Mouse (Mus musculus): ENCODE results near the gene Itgb3. TPM values are rescaled to one million over a fixed set of nuclear protein-coding genes. Genes with fewer than 3 reads are reported as not detected.

Itgb3 gene
- polyA plus RNA-seq, 1 experiment from 2014 or later, result 1.5 TPM

GRCm38 (mm10) chr11:104624791-104625391 is 17.1 kb downstream of the Itgb3 start:
- no peak overlapping the region for H3K9ac ChIP-seq (ENCODE audit: low read length)
- no peak overlapping the region for H3K4me2 ChIP-seq
- ATAC-seq (ENCODE audit: low FRiP score) (peak; percentile 38; the same call in 1 of the 2 replicates), DNase-seq (ENCODE audit: low spot score, missing footprints) (no peak)
- H3K4me3 ChIP-seq (ENCODE audit: low read depth, low read length), result no peak overlapping the region
- no peaks in the 10 kb centered on the region for H3K36me3 ChIP-seq (ENCODE audit: control insufficient read depth, insufficient read depth, low read length)
- no peak overlapping the region for H3K27ac ChIP-seq (ENCODE audit: low read depth, low read length)
- no peaks in the 10 kb centered on the region for H3K27me3 ChIP-seq (ENCODE audit: control insufficient read depth, insufficient read depth, low read length)
- 51% methylated on average over 6 of the region's 6 CpGs for WGBS
- peaks cover 3% of the 10 kb centered on the region; the same call in 1 of the 2 replicates for H3K4me1 ChIP-seq (ENCODE audit: control insufficient read depth, insufficient read depth, low read length)
- no peaks in the 10 kb centered on the region for H3K9me3 ChIP-seq (ENCODE audit: control insufficient read depth, low read length)

GRCm38 (mm10) chr11:104625453-104626402 is 17.9 kb downstream of the Itgb3 start:
- no peaks in the 10 kb centered on the region for H3K36me3 ChIP-seq (ENCODE audit: control insufficient read depth, insufficient read depth, low read length)
- H3K4me1 ChIP-seq (ENCODE audit: control insufficient read depth, insufficient read depth, low read length), result no peaks in the 10 kb centered on the region
- ATAC-seq (ENCODE audit: low FRiP score) (no peak), DNase-seq (ENCODE audit: low spot score, missing footprints) (no peak)
- WGBS, result 40% methylated on average over 12 of the region's 12 CpGs
- H3K4me3 ChIP-seq (ENCODE audit: low read depth, low read length), result no peak overlapping the region
- no peak overlapping the region for H3K27ac ChIP-seq (ENCODE audit: low read depth, low read length)
- no peak overlapping the region for H3K4me2 ChIP-seq
- H3K9me3 ChIP-seq (ENCODE audit: control insufficient read depth, low read length), result no peaks in the 10 kb centered on the region
- no peak overlapping the region for H3K9ac ChIP-seq (ENCODE audit: low read length)
- H3K27me3 ChIP-seq (ENCODE audit: control insufficient read depth, insufficient read depth, low read length), result no peaks in the 10 kb centered on the region

GRCm38 (mm10) chr11:104626635-104627034 is 18.8 kb downstream of the Itgb3 start:
- no peaks in the 10 kb centered on the region for H3K36me3 ChIP-seq (ENCODE audit: control insufficient read depth, insufficient read depth, low read length)
- ATAC-seq (ENCODE audit: low FRiP score), result no peak
- H3K4me3 ChIP-seq (ENCODE audit: low read depth, low read length), result no peak overlapping the region
- H3K9ac ChIP-seq (ENCODE audit: low read length), result no peak overlapping the region
- no peak overlapping the region for H3K27ac ChIP-seq (ENCODE audit: low read depth, low read length)
- no peak for DNase-seq (ENCODE audit: low spot score, missing footprints)
- no peaks in the 10 kb centered on the region for H3K27me3 ChIP-seq (ENCODE audit: control insufficient read depth, insufficient read depth, low read length)
- no peaks in the 10 kb centered on the region for H3K4me1 ChIP-seq (ENCODE audit: control insufficient read depth, insufficient read depth, low read length)
- no peaks in the 10 kb centered on the region for H3K9me3 ChIP-seq (ENCODE audit: control insufficient read depth, low read length)
- H3K4me2 ChIP-seq, result no peak overlapping the region

- Histone ChIP-seq H3K4me2 (no peak overlapping the region), H3K9me3 (ENCODE audit: control insufficient read depth, low read length) (no peaks in the 10 kb centered on the region), H3K27me3 (ENCODE audit: control insufficient read depth, insufficient read depth, low read length) (no peaks in the 10 kb centered on the region), H3K9ac (ENCODE audit: low read length) (no peak overlapping the region), H3K27ac (ENCODE audit: low read depth, low read length) (no peak overlapping the region), H3K4me1 (ENCODE audit: control insufficient read depth, insufficient read depth, low read length) (peaks cover 3% of the 10 kb centered on the region; the same call in 1 of the 2 replicates), H3K36me3 (ENCODE audit: control insufficient read depth, insufficient read depth, low read length) (no peaks in the 10 kb centered on the region), H3K4me3 (ENCODE audit: low read depth, low read length) (no peak overlapping the region)
- WGBS, result 55% methylated on average over 11 of the region's 11 CpGs
- no peak for ATAC-seq (ENCODE audit: low FRiP score)
- DNase-seq (ENCODE audit: low spot score, missing footprints), result no peak
Measured at GRCm38 (mm10) chr11:104627616-104628301, 20.0 kb downstream of the Itgb3 start.

- H3K4me2 ChIP-seq, result no peak overlapping the region
- H3K9me3 ChIP-seq (ENCODE audit: control insufficient read depth, low read length), result no peaks in the 10 kb centered on the region
- H3K36me3 ChIP-seq (ENCODE audit: control insufficient read depth, insufficient read depth, low read length), result no peaks in the 10 kb centered on the region
- H3K4me1 ChIP-seq (ENCODE audit: control insufficient read depth, insufficient read depth, low read length), result peaks cover 3% of the 10 kb centered on the region; the same call in 1 of the 2 replicates
- no peak overlapping the region for H3K9ac ChIP-seq (ENCODE audit: low read length)
- DNase-seq (ENCODE audit: low spot score, missing footprints) (no peak), ATAC-seq (ENCODE audit: low FRiP score) (no peak)
- WGBS, result 85% methylated on average over 5 of the region's 5 CpGs
- H3K27me3 ChIP-seq (ENCODE audit: control insufficient read depth, insufficient read depth, low read length), result no peaks in the 10 kb centered on the region
- H3K4me3 ChIP-seq (ENCODE audit: low read depth, low read length), result no peak overlapping the region
- no peak overlapping the region for H3K27ac ChIP-seq (ENCODE audit: low read depth, low read length)
Measured at GRCm38 (mm10) chr11:104628566-104628965, 20.8 kb downstream of the Itgb3 start.

GRCm38 (mm10) chr11:104630185-104630835 is 22.5 kb downstream of the Itgb3 start:
- Histone ChIP-seq H3K4me2 (no peak overlapping the region), H3K9ac (ENCODE audit: low read length) (no peak overlapping the region), H3K9me3 (ENCODE audit: control insufficient read depth, low read length) (no peaks in the 10 kb centered on the region), H3K27me3 (ENCODE audit: control insufficient read depth, insufficient read depth, low read length) (no peaks in the 10 kb centered on the region), H3K4me3 (ENCODE audit: low read depth, low read length) (no peak overlapping the region), H3K36me3 (ENCODE audit: control insufficient read depth, insufficient read depth, low read length) (no peaks in the 10 kb centered on the region), H3K4me1 (ENCODE audit: control insufficient read depth, insufficient read depth, low read length) (peaks cover 3% of the 10 kb centered on the region; the same call in 1 of the 2 replicates), H3K27ac (ENCODE audit: low read depth, low read length) (no peak overlapping the region)
- DNase-seq (ENCODE audit: low spot score, missing footprints) (no peak), ATAC-seq (ENCODE audit: low FRiP score) (no peak)
- WGBS, result 80% methylated on average over 7 of the region's 7 CpGs

GRCm38 (mm10) chr11:104631306-104631705 is 23.5 kb downstream of the Itgb3 start:
- peaks cover 3% of the 10 kb centered on the region; the same call in 1 of the 2 replicates for H3K4me1 ChIP-seq (ENCODE audit: control insufficient read depth, insufficient read depth, low read length)
- H3K4me3 ChIP-seq (ENCODE audit: low read depth, low read length), result no peak overlapping the region
- H3K4me2 ChIP-seq, result no peak overlapping the region
- H3K27ac ChIP-seq (ENCODE audit: low read depth, low read length), result no peak overlapping the region
- DNase-seq (ENCODE audit: low spot score, missing footprints) (no peak), ATAC-seq (ENCODE audit: low FRiP score) (no peak)
- H3K9ac ChIP-seq (ENCODE audit: low read length), result no peak overlapping the region
- no peaks in the 10 kb centered on the region for H3K27me3 ChIP-seq (ENCODE audit: control insufficient read depth, insufficient read depth, low read length)
- no peaks in the 10 kb centered on the region for H3K36me3 ChIP-seq (ENCODE audit: control insufficient read depth, insufficient read depth, low read length)
- WGBS, result 63% methylated on average over 1 of the region's 1 CpGs
- H3K9me3 ChIP-seq (ENCODE audit: control insufficient read depth, low read length), result no peaks in the 10 kb centered on the region

GRCm38 (mm10) chr11:104637010-104637409 is 29.2 kb downstream of the Itgb3 start:
- H3K4me1 ChIP-seq (ENCODE audit: control insufficient read depth, insufficient read depth, low read length), result peaks cover 1% of the 10 kb centered on the region; the same call in 1 of the 2 replicates
- no peaks in the 10 kb centered on the region for H3K27me3 ChIP-seq (ENCODE audit: control insufficient read depth, insufficient read depth, low read length)
- no peak overlapping the region for H3K4me2 ChIP-seq
- H3K9me3 ChIP-seq (ENCODE audit: control insufficient read depth, low read length), result no peaks in the 10 kb centered on the region
- no peak overlapping the region for H3K27ac ChIP-seq (ENCODE audit: low read depth, low read length)
- H3K4me3 ChIP-seq (ENCODE audit: low read depth, low read length), result no peak overlapping the region
- ATAC-seq (ENCODE audit: low FRiP score) (no peak), DNase-seq (ENCODE audit: low spot score, missing footprints) (no peak)
- WGBS, result 93% methylated on average over 14 of the region's 14 CpGs
- H3K36me3 ChIP-seq (ENCODE audit: control insufficient read depth, insufficient read depth, low read length), result no peaks in the 10 kb centered on the region
- no peak overlapping the region for H3K9ac ChIP-seq (ENCODE audit: low read length)

Measured in midbrain, embryonic 11.5 days (tissue).